Mouse (Mus musculus) heart, embryonic 16.5 days (tissue): ENCODE measurements around the gene 1700013F07Rik. TPM values are rescaled to one million over a fixed set of nuclear protein-coding genes. Genes with fewer than 3 reads are reported as not detected.

ENCODE experiments used
- ATAC-seq: fragments of 200-750 bp; cut with Nextera tagmentation; replicated peaks from 2 replicates; pipeline ENCODE4 v1.8.0; 2017; ENCODE audit warnings: moderate number of reproducible peaks; ENCODE audit not compliant: insufficient read depth, low FRiP score; ENCODE audit errors: extremely low read depth
- H3K27ac ChIP-seq: fragments of 300-500 bp; sonication (generic); 2 replicates; pipeline ENCODE4 v1.5.1; 2014; ENCODE audit warnings: mild to moderate bottlenecking, low read length, control low read depth, moderate library complexity
- H3K27me3 ChIP-seq: fragments of 300-500 bp; sonication (generic); 2 replicates; pipeline ENCODE4 v1.6.1; 2014; ENCODE audit warnings: low read length, mixed read lengths; ENCODE audit not compliant: control insufficient read depth, insufficient read depth
- H3K36me3 ChIP-seq: fragments of 300-500 bp; sonication (generic); 2 replicates; pipeline ENCODE4 v1.6.1; 2014; ENCODE audit not compliant: control insufficient read depth, insufficient read depth
- H3K4me1 ChIP-seq: fragments of 300-500 bp; sonication (generic); 2 replicates; pipeline ENCODE4 v1.6.1; 2014; ENCODE audit warnings: low read length, mixed read lengths; ENCODE audit not compliant: control insufficient read depth, insufficient read depth
- H3K4me2 ChIP-seq: fragments of 300-500 bp; sonication (generic); 2 replicates; pipeline ENCODE4 v1.6.1; 2014; ENCODE audit warnings: low read depth, mild to moderate bottlenecking, control low read depth, low read length
- H3K4me3 ChIP-seq: fragments of 300-500 bp; sonication (generic); 2 replicates; pipeline ENCODE4 v1.5.1; 2014; ENCODE audit warnings: mild to moderate bottlenecking, control low read depth, low read length
- H3K9ac ChIP-seq: fragments of 300-500 bp; sonication (generic); 2 replicates; pipeline ENCODE4 v1.6.1; 2014; ENCODE audit warnings: low read length, control low read depth
- H3K9me3 ChIP-seq: fragments of 300-500 bp; sonication (generic); replicated peaks from 2 replicates; pipeline ENCODE4 v1.6.1; 2016; ENCODE audit warnings: low read length; ENCODE audit not compliant: control insufficient read depth
- WGBS: fragments of 180-500 bp; shearing (Covaris S2); extraction: QIAGEN DNeasy Blood & Tissue Kit; methylation state at CpG from one replicate; pipeline ENCODE4 v1.1.7; 2014; 5-methylcytosine and 5-hydroxymethylcytosine counted together
- polyA plus RNA-seq: library from polyadenylated mRNA; unstranded; fragments of >200 nt; fragmentation: Nextera tagmentation; extraction: Ambion mirVana; gene quantifications from 2 replicates; pipeline ENCODE4 v1.2.1, GENCODE M21; 2015

Gene 1700013F07Rik
- polyA plus RNA-seq, 1 experiment from 2014 or later: 0.41 TPM

- 67% methylated on average over 4 of the region's 4 CpGs for WGBS
- Histone ChIP-seq H3K4me1 (0 out of 2 replicates have a peak, but pooled peaks cover 2% of the 10 kb centered on the region), H3K36me3 (no peaks in the 10 kb centered on the region), H3K27me3 (no peaks in the 10 kb centered on the region), H3K4me3 (no peak overlapping the region), H3K9me3 (no peaks in the 10 kb centered on the region), H3K4me2 (no peak overlapping the region), H3K27ac (no peak overlapping the region), H3K9ac (no peak overlapping the region)
- no peak for ATAC-seq
These were observed 25.0 kb upstream of the 1700013F07Rik start for GRCm38 (mm10) chr3:108508745-108509474.

- no peak for ATAC-seq
- WGBS: 43% methylated on average over 1 of the region's 2 CpGs
- H3K36me3 ChIP-seq: no peaks in the 10 kb centered on the region
These were observed 23.8 kb upstream of the 1700013F07Rik start for GRCm38 (mm10) chr3:108510156-108510555.

GRCm38 (mm10) chr3:108510716-108511483 lies 23.1 kb upstream of the 1700013F07Rik start:
- H3K36me3 ChIP-seq: no peaks in the 10 kb centered on the region
- no peaks in the 10 kb centered on the region for H3K27me3 ChIP-seq
- H3K4me2 ChIP-seq: no peak overlapping the region
- WGBS: 28% methylated on average over 9 of the region's 9 CpGs
- H3K4me3 ChIP-seq: no peak overlapping the region
- ATAC-seq: no peak
- no peak overlapping the region for H3K27ac ChIP-seq
- H3K9ac ChIP-seq: no peak overlapping the region
- no peaks in the 10 kb centered on the region for H3K9me3 ChIP-seq
- H3K4me1 ChIP-seq: 0 out of 2 replicates have a peak, but pooled peaks cover 2% of the 10 kb centered on the region

More at GRCm38 (mm10) chr3:108510156-108510555, 23.8 kb upstream of the 1700013F07Rik start:
- no peak overlapping the region for H3K9ac ChIP-seq
- H3K27me3 ChIP-seq: no peaks in the 10 kb centered on the region
- H3K27ac ChIP-seq: no peak overlapping the region
- H3K4me3 ChIP-seq: no peak overlapping the region
- no peak overlapping the region for H3K4me2 ChIP-seq
- H3K4me1 ChIP-seq: 0 out of 2 replicates have a peak, but pooled peaks cover 2% of the 10 kb centered on the region
- H3K9me3 ChIP-seq: no peaks in the 10 kb centered on the region

- Histone ChIP-seq H3K9ac (no peak overlapping the region), H3K4me3 (no peak overlapping the region), H3K36me3 (no peaks in the 10 kb centered on the region), H3K4me2 (no peak overlapping the region), H3K9me3 (no peaks in the 10 kb centered on the region), H3K27me3 (no peaks in the 10 kb centered on the region), H3K4me1 (0 out of 2 replicates have a peak, but pooled peaks cover 2% of the 10 kb centered on the region), H3K27ac (no peak overlapping the region)
- WGBS: 65% methylated on average over 3 of the region's 3 CpGs
- no peak for ATAC-seq
These were observed 20.5 kb upstream of the 1700013F07Rik start for GRCm38 (mm10) chr3:108513465-108513864.

GRCm38 (mm10) chr3:108518276-108518675 lies 15.7 kb upstream of the 1700013F07Rik start:
- WGBS: 44% methylated on average over 4 of the region's 4 CpGs

DNA sequence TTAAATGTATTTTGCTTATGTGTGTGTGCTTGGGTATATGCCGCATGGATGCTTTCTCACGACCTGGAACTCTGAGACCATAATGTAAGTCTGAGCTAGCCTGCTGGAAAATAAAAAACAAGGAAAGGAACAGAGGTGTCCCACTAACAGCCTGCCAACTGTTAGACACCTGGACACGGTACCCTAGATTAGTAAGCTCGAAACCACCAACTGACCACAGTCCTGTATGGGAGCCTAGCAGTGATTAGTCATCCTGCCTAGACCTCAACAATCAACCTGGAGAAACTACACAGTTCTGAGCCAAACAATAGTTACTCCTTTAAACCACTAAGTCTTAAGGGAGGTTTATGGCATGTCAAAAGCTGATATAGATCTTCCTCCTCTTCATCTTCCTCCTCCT lies 10.5 kb upstream of the 1700013F07Rik start:
- Histone ChIP-seq H3K9ac (no peak overlapping the region), H3K4me2 (no peak overlapping the region), H3K27me3 (no peaks in the 10 kb centered on the region), H3K36me3 (no peaks in the 10 kb centered on the region), H3K9me3 (no peaks in the 10 kb centered on the region; the same call in 1 of the 2 replicates), H3K27ac (no peak overlapping the region), H3K4me1 (no peaks in the 10 kb centered on the region), H3K4me3 (no peak overlapping the region)
- 79% methylated on average over 4 of the region's 4 CpGs for WGBS
- no peak for ATAC-seq

More at GRCm38 (mm10) chr3:108518276-108518675, 15.7 kb upstream of the 1700013F07Rik start:
- no peak for ATAC-seq
- Histone ChIP-seq H3K9me3 (no peaks in the 10 kb centered on the region), H3K4me3 (no peak overlapping the region), H3K36me3 (no peaks in the 10 kb centered on the region), H3K27me3 (no peaks in the 10 kb centered on the region), H3K4me2 (no peak overlapping the region), H3K9ac (no peak overlapping the region), H3K27ac (no peak overlapping the region), H3K4me1 (no peaks in the 10 kb centered on the region)

DNA sequence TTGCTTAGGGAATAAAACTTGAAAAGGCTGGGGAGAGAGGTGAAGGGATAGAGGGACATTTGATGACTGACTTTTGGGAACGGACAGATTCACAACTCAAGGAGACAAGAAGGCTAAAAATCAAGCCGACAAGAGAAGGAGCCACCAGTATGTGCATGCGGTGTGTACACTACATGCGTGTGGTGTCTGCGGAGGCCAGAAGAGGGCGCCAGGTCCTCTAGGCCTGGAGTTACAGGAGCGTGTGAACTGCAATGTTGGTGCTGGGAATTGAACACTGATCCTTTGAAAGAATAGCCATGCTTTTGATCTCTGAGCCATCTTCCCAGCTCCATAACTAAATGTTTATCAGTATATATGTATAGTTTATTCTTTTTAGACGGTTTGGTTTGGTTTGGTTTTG lies 5.5 kb upstream of the 1700013F07Rik start:
- Histone ChIP-seq H3K4me1 (peaks cover 9% of the 10 kb centered on the region), H3K9me3 (no peaks in the 10 kb centered on the region; the same call in 1 of the 2 replicates), H3K27ac (no peak overlapping the region), H3K9ac (no peak overlapping the region), H3K27me3 (no peaks in the 10 kb centered on the region), H3K36me3 (no peaks in the 10 kb centered on the region), H3K4me3 (no peak overlapping the region), H3K4me2 (no peak overlapping the region)
- WGBS: 85% methylated on average over 8 of the region's 8 CpGs
- no peak for ATAC-seq

- Histone ChIP-seq H3K27me3 (peaks cover 11% of the 10 kb centered on the region), H3K4me3 (no peak overlapping the region), H3K27ac (peak overlapping the region; percentile 14; the same call in 1 of the 2 replicates), H3K4me2 (0 out of 2 replicates have a peak overlapping the region, but pooled peaks have one; percentile 0), H3K9me3 (no peaks in the 10 kb centered on the region; the same call in 1 of the 2 replicates), H3K4me1 (peaks cover 22% of the 10 kb centered on the region), H3K9ac (no peak overlapping the region), H3K36me3 (no peaks in the 10 kb centered on the region)
- ATAC-seq: 0 out of 2 replicates have a peak, but pooled peaks have one; percentile 31
- WGBS: 48% methylated on average over 9 of the region's 9 CpGs
These were observed 650 bp upstream of the 1700013F07Rik start for GRCm38 (mm10) chr3:108533114-108533885.
